Mouse (Mus musculus) frontal cortex, adult (tissue): ENCODE measurements at regions not wholly inside any gene's neighbourhood (a gene's known extent, or its start where the extent isn't known, plus 50 kb on each side); places are given as distances from the start of the nearest gene placed in this dataset.
"Not testable (repeated sequence)": the region's sequence is repeated elsewhere in the genome, so short reads cannot be mapped to it uniquely, and the experiment has no call there.

ENCODE experiments used
- ATAC-seq: cut with Nextera tagmentation; 2 replicates; pipeline ENCODE4 v1.9.2; 2017; ENCODE audit warnings: mild to moderate bottlenecking, moderate library complexity, mixed read lengths; ENCODE audit not compliant: low TSS enrichment

DNA sequence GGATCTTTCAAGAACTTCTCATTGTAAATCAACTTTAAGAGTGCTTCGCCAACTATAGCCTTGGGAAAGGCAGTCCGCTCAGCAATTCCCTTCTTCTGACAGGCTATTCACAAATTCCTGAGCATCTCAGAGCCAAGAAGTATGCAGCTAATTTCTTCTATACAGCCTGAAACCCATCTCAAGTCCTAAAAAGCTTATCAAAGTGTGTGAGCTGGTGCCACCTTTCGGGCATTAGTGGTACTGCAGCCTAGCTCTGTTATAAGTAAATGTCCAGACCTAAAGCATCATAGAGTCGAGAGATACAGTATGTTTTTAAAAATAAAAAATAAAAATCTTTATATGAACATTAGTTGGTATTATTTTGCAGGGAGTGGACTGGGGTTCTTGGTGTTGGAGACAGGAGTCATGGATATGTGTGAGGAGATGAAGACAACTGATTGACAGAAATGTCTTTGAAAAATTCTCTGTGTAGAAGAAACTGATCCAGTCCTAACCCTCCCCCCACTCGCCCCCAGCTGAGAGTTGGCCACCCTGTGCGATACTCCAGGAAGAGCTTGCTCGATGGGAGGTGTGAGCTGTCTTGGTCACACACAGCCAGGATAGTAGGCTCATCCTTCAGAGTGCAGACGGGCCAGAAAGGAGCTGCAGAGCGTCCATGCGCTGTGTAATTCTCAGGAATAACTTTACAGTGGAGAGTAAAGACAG lies 56.4 kb downstream of the Bod1 start:
- peak; percentile 35 for ATAC-seq

DNA sequence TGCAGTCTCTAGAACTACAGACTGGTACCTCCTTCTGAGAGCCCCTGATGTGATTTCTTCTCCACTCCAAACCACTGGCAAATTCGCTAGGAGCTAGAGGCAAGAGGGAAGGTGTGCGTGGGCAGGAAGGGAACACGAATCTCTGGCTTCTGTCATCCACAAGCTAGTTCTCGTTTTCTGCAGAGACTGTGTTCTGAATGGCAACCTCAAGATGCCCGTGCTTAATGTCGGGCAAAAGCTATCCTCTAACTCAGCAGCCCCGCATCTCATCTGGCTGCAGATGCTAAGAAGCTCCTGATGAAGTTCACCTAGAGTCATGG lies 57.3 kb downstream of the Bod1 start:
- peak; percentile 91 for ATAC-seq

DNA sequence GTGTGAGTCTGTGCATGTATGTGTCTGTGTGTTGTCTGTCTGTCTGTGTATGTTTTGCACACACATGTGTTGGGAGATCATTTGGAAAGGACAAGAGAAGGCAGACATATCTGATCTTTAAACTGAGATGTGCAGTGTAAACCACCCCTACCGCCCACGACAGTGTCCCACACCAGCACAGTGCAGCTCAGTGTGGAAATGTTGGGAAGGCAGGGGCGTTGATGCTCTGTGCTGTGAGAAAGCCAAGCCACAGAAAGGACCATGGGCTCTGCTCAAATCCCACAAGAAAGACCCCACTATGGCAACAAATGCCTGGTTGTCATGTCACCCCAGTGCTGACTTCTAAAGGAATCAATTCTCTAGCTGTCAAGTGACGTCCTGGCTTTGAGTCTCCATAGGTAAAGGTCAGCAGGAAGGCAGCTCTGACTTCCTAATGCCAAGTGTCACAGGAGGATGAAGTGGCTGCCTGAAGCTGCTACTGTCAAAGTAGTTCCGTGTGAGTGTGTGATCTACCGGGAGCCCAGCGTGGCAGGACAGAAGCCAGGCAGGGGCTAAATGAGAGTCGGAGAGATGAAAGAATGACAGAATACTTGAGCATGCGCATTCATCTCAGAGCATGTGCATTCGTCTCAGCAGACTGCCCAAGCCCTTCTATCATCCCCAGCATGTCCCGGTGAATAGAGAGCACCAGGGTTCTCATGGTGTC lies 57.8 kb downstream of the Bod1 start:
- no peak for ATAC-seq

DNA sequence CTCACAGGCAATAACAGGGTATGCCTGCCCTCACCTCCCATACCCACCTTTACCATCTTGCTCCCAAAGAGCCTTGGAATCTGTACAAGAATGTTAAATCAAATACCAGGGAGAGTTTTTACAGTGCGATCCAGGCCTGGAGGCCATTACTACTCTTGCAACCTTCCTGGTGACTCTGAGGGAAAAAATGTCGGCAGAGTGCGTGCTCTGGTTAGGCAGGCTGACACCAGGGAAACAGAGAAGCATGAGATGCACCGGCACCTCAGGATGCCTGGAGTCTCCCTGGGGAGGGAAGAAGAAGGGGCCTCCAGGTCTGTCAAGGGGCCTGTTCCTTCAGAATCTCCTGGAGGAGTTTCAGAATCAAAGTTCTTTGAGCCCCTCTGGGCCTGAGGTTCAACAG lies 63.2 kb downstream of the Bod1 start:
- no peak for ATAC-seq

DNA sequence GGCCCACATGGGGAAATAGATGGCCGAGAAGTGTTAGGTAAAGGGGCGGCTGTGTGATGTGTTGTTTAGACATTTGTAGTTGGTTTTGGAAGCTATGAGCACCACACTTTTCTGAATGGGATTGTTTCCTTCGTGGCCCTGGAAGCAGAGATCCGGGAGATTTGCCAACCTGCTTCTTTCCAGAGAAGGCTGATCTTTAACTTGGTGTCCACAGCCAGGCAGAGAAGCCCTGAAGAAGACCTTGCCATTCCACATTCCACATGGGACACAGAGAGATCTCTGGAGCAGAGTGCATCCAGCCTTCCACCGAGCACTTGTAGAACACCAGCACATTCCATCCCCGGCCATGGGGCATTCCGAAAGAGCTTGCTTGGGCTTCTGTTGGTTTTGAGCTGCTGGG lies 70.2 kb downstream of the Bod1 start:
- ATAC-seq: no peak

DNA sequence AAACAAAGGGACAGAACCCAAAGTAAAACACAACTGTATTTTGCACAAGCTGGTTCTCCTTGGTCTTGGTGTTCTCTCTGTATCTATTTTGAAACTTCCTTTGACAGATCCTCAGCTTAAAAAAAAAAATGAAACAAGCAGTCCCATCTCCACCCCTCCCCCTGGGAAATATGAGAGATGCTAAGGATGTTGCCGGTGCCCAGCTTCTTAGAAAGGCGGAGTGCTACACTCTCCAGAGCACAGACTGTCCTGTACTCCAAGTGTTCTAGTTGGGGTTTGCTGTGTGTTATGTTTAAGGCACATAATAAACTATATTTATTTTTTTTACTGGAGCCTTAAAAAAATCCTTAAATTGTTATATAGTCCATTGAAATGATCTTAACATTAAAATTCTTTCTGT lies 78.1 kb downstream of the Bod1 start:
- ATAC-seq: no peak

DNA sequence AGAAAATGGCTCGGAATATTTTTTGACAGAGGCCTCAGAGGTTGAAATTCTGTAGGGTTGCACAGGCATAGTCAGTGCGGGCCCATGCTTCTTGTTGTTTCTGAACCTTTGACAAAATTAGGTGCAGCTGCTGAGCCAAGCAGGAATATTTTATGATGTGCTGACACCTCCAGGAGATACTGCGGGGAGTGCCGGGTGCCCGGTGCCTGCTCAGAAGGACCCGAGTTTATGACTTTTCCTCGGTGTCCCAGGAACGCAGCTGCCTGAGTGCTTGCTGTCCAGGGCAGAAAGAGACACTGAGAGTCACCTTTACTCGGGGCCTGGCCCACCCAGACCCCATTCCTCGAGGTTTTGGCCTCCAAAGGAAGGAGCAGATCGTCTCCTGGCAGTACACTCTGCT lies 79.6 kb downstream of the Bod1 start:
- no peak for ATAC-seq

DNA sequence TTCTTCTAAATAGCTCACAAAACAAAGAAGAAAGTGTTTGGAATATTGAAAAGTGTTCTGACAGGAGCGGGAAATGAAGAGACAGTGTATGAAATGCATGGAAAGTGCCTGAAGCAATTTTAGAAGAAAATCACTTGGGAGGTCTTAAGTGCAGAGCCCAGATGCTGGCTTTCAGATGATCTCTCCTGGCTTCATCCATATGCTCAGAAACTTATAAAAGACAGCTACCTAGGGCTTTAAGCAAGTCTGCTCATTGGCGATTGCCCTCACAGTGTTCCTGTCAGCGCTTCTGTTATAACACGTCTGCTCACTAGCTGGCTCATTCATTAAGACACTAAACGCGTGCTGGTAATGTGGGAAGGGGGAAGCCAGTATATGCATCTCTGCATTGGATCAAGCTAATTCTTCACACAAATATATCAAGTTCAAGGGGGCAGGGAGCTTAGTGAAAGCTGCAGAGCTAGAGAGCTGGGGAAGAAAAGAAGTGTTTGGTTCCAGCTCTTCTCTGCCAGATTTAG lies 80.6 kb downstream of the Bod1 start:
- ATAC-seq: no peak

DNA sequence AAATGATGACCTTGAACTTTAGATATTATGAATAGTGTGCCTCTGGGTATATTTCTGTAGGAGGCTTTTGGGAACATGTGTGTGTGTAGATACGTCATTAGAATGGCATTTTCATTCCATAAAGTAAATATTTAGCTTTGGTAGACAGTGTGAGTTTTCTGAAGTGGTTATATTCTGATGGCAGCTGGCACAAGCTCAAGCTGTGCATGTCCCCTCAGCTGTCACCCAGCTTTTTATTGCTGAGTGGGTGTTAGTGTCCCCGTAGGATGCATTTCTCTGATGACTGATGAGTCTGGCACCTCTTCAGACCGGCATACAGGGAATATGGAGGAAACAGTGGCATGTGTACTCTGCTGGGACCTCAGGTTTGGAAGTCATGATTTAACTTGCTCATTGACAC lies 96.7 kb downstream of the Bod1 start:
- ATAC-seq: no peak

DNA sequence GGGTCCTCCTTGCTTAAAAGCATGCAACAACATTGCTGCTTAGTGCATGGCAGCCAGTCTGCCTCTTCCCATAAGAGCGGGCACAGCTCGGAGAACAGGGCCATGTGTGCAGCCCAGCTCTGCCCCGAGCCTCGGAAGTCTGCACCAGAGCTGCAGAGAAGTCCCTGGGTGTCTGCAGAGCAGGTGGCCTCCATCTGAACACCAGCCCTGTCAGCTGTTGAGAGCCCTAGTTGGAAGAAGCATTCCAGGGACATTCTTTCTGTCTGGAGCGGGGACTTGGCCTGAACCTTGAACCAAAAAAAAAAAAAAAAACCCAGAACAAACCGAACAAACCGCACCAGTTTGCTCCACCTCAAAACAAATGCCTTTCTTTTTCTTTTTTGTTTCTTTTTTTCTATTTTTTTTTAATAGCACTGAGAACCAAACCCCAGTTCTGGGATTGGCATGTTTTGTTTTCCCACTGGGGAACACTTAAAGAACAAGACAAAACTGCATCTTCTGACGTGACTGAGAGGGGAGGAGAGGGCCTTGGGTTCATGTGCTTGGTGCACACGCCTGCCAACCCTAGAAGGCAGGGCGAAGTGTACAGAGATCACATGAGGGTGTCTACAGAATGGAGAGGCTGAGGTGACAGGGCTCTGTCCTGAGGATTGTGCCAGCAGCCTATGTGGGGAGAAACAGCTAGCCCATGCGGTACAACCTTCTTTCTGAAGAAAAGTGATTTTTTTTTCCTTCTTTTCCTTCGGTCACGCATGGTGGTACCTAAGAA lies 106.8 kb downstream of the Bod1 start:
- no peak for ATAC-seq

DNA sequence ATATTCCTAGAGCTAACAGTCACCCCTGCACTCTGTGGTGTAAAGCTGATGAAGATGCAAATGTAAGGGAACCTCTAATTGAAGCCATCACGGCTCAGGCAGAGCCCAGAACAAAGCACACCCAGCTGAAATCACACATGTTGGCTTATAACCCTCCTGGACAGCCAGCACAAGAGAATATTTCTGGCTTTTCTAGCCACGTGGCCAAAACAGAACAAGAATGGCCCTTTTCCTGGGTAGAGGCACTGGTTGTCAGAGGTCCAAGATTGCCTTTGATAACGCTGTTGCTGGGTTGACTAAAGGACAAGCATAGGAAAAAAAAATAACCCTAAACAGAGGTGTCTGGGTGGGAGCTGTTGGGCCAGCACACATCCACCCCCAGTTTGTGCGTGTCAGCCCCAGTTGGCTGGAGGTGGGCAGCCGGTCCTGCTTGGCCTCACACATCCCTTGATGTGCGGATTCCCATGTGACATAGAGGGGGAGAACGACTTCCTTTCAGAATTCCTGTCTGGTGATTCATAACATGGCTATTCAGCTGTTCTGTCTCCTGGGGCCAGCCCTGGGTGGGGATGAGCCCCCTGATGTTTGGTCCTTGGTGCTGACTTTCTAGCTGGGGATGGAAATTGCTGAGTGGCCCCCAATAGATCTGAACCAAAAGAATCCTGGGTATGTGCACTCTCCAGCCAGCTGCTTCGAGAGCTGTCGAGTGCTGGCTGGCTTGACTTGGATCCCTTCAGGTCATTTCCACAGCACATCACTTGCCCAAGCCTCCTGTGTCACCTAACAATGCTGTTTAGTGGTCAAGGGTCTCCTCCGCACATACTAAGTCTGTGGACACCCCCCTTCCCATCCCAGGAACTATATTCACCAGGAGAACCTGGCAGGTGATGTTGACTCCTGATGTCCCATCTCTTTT lies 107.6 kb downstream of the Bod1 start:
- no peak for ATAC-seq

DNA sequence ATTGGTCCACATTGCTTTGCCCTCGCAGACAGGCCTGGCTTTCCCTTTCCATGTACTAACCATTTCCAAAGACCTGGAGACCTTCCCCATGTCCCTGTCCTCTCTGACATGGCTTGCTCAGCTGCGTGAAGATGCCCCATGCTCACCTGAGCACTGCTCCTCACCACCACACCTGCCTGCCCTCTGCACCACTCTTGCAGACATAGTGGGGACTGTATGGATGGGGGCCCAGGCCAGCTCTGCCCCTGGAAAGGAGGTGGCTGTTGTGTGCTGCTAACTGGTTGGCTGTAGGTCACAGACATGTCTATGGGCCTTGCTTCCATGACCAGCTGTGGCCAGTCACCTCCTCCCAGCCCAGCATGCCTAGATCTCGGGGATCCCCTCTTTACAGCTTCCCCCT lies 108.7 kb downstream of the Bod1 start:
- ATAC-seq: no peak

DNA sequence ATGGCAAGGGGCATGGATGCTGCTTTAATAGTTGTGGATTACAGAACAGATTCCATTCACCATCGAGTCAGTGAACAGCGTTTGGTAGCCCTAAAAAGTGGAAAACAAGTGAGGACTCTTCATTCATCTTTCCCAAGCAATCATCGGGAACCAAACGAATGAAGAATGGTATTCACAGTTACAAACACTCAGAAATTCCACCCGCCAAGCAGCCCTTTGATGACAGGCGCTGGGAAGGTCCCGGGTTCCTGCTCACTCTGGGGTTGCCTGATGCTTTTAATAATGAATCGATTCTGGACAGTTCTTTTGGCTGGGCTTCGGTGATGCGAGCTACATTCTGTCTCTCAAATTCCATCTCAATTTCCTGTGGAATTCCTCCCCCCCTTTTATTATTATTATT lies 110.9 kb downstream of the Bod1 start:
- no peak for ATAC-seq

DNA sequence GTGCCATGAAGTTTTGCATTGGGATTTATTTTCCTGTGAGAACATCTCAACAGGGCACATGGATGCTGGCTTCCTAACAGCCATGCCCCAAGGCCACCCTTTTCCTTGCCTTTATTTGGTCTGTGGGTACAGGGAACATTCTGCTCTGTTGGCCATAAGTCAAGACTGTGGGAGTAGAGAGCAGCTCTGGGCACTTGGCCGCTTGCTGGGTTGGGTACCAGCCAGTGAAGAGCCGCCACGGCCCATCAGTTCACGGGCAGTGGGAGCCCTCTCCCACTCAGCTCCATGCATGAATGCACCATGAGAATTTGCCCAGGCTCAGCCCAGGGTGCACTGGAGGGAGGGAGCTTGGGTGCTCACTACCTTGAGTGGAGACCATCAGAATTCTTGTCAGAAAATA lies 116.6 kb downstream of the Bod1 start:
- ATAC-seq: no peak

DNA sequence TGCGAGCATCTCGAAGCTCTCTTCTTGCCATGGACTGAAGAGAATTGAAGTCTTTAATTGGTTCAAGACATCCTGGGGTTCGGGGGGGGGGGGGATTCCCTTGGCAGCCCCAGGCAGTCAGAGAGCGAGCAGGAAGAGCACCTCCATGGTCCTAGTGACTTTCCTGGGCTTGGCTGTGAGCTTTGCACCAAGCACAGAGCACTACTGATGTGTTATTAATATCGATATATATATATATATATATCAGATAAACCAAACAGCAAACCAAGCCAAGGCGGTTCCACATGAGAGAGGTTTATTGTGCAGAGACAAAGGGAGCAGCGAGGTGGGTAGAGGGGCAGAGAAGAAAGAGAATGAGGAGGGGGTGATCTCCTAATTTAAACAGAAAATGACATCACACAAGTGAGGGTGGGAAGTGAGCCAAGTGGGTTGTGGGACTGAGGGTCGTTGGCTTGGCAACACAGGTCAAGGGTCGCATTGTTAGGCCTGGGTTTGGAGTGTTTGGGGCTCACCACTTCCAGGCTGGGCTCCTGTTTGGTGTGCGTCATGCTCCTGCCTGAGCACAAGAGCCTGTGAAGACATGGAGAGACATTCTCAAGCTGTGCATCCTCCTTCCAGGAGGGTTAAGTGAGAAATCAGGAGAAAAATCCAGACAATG lies 119.9 kb downstream of the Bod1 start:
- no peak for ATAC-seq

DNA sequence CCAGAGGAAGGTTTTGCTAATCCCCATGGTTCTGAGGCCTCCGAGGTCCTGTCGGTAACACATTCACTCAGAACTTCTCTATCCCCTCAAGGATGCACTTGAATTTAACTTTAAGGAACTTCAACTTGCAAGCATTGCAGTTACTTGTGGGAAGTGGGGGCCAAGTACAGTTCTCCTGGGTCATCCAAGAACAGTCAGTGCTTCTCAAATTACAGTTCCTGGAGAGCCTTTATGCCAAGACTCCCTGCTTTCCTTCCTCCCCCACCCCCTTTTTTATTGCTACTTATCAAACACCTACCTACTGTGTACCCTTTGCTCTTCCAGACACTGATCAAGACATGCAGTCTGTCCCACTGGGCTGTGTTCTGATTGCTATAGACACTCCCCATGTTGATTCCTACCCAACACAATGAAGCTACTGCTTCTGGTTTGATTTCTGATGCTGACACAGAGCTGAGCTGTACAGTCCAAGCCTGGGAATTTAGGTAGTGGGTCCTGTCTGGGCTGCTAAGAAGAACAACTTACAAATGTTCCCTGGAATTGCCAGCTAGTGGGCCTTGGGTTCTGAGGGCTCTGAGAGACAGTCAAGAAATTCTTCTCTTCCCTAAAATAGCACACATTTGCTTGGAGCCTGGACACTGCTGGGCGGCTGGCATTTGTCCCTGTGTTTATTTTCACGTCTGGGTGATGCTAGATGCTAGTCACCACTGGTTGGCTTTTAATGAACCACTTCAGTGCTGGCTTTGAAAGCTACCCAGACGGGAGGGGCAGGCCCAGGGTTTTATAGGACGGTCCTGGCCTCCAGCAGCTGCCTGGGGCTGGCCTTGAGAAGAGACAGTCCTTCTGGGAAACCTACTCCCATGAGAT lies 120.7 kb downstream of the Bod1 start:
- no peak for ATAC-seq

DNA sequence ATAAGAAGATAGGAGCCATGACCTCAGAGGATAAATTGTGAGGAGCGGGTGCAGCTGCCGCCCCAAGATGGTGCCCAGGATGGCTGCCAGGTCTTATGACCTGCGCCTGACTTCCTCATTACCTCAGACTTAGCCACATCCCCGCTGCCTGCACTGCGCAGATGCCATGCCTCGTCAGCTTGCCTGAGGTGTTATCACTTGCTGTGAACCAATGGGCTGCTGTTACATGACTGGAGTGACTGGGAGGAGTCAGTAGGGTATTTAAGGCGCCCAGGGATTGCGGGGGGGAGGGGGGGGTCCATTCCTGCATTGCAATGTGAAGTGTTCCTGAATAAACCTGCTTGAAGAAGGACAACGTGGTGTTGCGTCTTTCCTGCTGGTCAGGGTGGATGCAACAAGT lies 126.2 kb downstream of the Bod1 start:
- ATAC-seq: not testable (repeated sequence)

DNA sequence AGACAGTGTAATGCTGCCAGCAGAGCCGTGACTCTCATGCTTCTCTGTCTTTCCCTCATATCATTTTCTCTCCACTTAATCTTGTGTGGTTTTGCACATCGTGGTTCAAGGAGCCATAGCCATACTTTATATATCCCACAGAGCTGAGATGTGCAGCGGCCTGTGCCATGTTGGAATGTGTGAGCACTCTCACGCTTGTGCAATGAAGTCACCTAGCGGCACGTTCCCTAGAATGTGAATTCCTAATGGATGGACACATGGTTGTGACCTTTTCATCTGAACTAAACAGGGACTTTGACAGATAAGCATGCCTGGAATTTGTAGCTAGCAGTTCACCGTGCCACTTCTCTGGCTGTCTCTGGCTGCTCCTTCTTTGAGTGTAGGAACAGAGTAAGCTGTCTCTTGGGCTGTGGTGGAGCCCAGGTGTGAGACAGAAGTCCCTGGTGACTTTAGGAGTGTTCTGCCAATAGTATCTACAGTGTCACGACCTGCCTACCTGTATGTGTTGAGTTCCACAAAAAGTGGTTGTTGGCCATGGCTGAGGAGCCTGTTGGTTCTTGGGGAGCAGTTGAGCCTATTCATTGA lies 129.0 kb downstream of the Bod1 start:
- ATAC-seq: no peak

DNA sequence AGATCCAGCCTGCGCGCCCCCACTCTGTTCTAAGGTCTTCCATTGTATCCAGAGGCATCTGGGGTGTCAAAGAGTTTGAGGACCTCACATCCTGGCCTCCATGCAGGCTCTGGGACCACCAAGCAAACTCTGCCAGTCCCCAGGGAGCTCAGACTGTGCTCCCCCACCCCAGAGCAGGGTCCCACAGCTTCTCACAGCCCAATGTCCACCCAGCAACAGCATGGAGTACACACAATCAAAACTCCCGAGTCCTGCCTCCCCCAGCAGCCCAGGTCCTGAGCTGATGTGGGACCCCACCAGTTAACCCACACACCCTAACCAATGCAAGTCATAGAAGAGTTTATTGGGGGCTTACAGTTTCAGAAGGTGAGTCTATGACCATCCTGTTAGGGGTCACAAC lies 130.3 kb downstream of the Bod1 start:
- no peak for ATAC-seq

DNA sequence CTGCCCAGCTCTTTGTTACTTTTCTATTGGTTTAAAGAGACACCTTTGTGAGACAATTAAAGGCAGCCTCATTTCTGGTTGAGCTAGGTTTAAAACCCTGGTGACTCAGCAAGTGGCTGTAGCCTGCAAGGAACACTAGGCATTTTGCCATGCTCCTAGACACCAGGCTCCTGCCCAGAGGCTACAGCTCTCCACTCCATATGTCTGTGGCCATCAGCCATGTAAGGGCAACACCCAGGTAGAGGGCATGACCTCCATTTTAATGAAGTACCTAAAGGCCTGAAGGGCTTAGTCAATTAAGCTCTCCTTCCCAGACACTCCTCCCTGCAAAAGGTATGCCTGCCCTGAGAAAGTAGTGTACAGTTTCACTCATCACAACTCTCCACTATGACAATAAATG lies 130.9 kb downstream of the Bod1 start:
- ATAC-seq: no peak
